Mouse (Mus musculus) hindbrain, postnatal 0 days (tissue): ENCODE results near the gene Tex26. TPM values are rescaled to one million over a fixed set of nuclear protein-coding genes. Genes with fewer than 3 reads are reported as not detected.

Experiments
- ATAC-seq: fragments of 200-750 bp; cut with Nextera tagmentation; 2 replicates; pipeline ENCODE4 v1.8.0; 2017; ENCODE audit warnings: mild to moderate bottlenecking, moderate TSS enrichment, moderate library complexity
- DNase-seq: peaks from one replicate; pipeline ENCODE4 v3.0.0-alpha.2; 2015; ENCODE audit warnings: low spot score
- H3K27ac ChIP-seq: fragments of 300-500 bp; sonication (generic); 2 replicates; pipeline ENCODE4 v1.5.1; 2014; ENCODE audit warnings: mild to moderate bottlenecking
- H3K27me3 ChIP-seq: fragments of 300-500 bp; sonication (generic); 2 replicates; pipeline ENCODE4 v1.6.1; 2014; ENCODE audit warnings: low read length, mixed read lengths; ENCODE audit not compliant: insufficient read depth
- H3K36me3 ChIP-seq: fragments of 300-500 bp; sonication (generic); 2 replicates; pipeline ENCODE4 v1.6.1; 2014; ENCODE audit warnings: low read length, mixed read lengths; ENCODE audit not compliant: insufficient read depth
- H3K4me1 ChIP-seq: fragments of 300-500 bp; sonication (generic); 2 replicates; pipeline ENCODE4 v1.6.1; 2014; ENCODE audit warnings: antibody characterized with exemption, low read length, mixed read lengths; ENCODE audit not compliant: insufficient read depth
- H3K4me2 ChIP-seq: fragments of 300-500 bp; sonication (generic); 2 replicates; pipeline ENCODE4 v1.6.1; 2014; ENCODE audit warnings: low read depth, mild to moderate bottlenecking, low read length, moderate library complexity, mixed read lengths
- H3K4me3 ChIP-seq: fragments of 300-500 bp; sonication (generic); 2 replicates; pipeline ENCODE4 v1.5.1; 2014; ENCODE audit warnings: low read length
- H3K9ac ChIP-seq: fragments of 300-500 bp; sonication (generic); replicated peaks from 2 replicates; pipeline ENCODE4 v1.6.1; 2014; ENCODE audit warnings: mild to moderate bottlenecking, low read length, moderate library complexity, mixed read lengths
- H3K9me3 ChIP-seq: fragments of 300-500 bp; sonication (generic); 2 replicates; pipeline ENCODE4 v1.6.1; 2016; ENCODE audit warnings: low read length, mixed read lengths
- CTCF ChIP-seq: IDR thresholded peaks from 2 replicates; pipeline ENCODE4 v1.5.1; 2016; ENCODE audit warnings: antibody characterized with exemption, control low read depth, low read depth
- WGBS: fragments of 180-500 bp; shearing (Covaris S2); extraction: QIAGEN DNeasy Blood & Tissue Kit; methylation state at CpG from one replicate; pipeline ENCODE4 v1.1.7; 2014; 5-methylcytosine and 5-hydroxymethylcytosine counted together
- polyA plus RNA-seq: library from polyadenylated mRNA; unstranded; fragments of >200 nt; fragmentation: Nextera tagmentation; extraction: Ambion mirVana; gene quantifications from 2 replicates; pipeline ENCODE4 v1.2.1, GENCODE M21; 2015
- total RNA-seq: library from RNA; depleted of rRNA; stranded (reverse); fragments of >200 nt; gene quantifications from 2 replicates; pipeline ENCODE4 v1.2.3, GENCODE M21; 2014

Gene Tex26
- total and polyA plus RNA-seq, 2 experiments from 2014 or later: 0.31 to 1.6 TPM

- no peak overlapping the region for H3K27ac ChIP-seq
- no peak overlapping the region for H3K9ac ChIP-seq
- H3K27me3 ChIP-seq: no peaks in the 10 kb centered on the region
- DNase-seq (no peak), ATAC-seq (no peak)
- H3K36me3 ChIP-seq: no peaks in the 10 kb centered on the region
- H3K4me2 ChIP-seq: peak overlapping the region; percentile 56
- 84% methylated on average over 9 of the region's 9 CpGs for WGBS
- H3K4me1 ChIP-seq: peaks cover 15% of the 10 kb centered on the region
- no peaks in the 10 kb centered on the region for H3K9me3 ChIP-seq
- H3K4me3 ChIP-seq: no peak overlapping the region
- no peak for TF ChIP-seq CTCF
These were observed 24.9 kb upstream of the Tex26 start for GRCm38 (mm10) chr5:149414369-149415167.

DNA sequence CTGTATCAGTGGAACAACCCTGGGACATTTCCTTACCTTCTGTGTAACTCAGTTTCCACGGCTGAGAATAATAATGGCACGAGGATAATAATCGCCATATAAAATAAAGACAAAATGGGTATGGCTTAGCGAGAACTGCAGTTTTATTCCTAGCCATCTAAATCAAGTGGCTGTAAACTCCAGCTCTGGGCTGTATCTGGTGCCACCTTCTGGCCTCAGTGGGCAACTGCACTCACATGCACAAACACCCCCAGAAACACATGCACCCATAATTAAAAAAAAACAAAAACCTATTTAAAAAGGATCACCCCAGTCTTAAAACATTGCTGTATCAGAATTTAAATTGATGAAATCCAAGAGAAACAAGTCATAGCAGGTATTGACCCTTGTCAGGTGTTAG, 22.1 kb upstream of the Tex26 start:
- no peak for ATAC-seq
- Histone ChIP-seq H3K4me2 (no peak overlapping the region), H3K4me3 (no peak overlapping the region), H3K36me3 (no peaks in the 10 kb centered on the region), H3K4me1 (peaks cover 7% of the 10 kb centered on the region), H3K27ac (no peak overlapping the region), H3K9me3 (no peaks in the 10 kb centered on the region), H3K27me3 (no peaks in the 10 kb centered on the region), H3K9ac (no peak overlapping the region)
- WGBS: 93% methylated on average over 4 of the region's 4 CpGs
- no peak for DNase-seq
- TF ChIP-seq CTCF: peak; percentile 59

DNA sequence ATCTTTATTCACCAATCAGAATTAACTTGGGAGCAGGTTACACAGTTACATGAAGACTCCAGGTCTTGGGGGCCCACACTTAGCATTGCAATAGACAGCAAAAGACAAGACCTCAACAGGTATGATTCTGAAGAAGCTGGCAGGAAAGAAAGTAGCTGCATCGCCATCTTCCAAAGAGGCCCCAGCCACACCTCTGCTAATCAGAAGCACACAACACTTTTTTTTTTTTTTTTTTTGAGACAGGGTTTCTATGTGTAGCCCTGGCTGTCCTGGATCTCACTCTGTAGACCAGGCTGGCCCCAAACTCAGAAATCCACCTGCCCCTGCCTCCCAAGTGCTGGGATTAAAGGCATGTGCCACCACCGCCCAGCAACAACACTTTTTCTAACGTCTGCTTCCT, 12.9 kb upstream of the Tex26 start:
- Histone ChIP-seq H3K27ac (no peak overlapping the region), H3K36me3 (no peaks in the 10 kb centered on the region), H3K4me3 (no peak overlapping the region), H3K9ac (no peak overlapping the region), H3K27me3 (no peaks in the 10 kb centered on the region), H3K4me2 (no peak overlapping the region), H3K4me1 (peaks cover 13% of the 10 kb centered on the region), H3K9me3 (no peaks in the 10 kb centered on the region)
- TF ChIP-seq CTCF: no peak
- DNase-seq (no peak), ATAC-seq (no peak)
- 96% methylated on average over 3 of the region's 3 CpGs for WGBS

DNA sequence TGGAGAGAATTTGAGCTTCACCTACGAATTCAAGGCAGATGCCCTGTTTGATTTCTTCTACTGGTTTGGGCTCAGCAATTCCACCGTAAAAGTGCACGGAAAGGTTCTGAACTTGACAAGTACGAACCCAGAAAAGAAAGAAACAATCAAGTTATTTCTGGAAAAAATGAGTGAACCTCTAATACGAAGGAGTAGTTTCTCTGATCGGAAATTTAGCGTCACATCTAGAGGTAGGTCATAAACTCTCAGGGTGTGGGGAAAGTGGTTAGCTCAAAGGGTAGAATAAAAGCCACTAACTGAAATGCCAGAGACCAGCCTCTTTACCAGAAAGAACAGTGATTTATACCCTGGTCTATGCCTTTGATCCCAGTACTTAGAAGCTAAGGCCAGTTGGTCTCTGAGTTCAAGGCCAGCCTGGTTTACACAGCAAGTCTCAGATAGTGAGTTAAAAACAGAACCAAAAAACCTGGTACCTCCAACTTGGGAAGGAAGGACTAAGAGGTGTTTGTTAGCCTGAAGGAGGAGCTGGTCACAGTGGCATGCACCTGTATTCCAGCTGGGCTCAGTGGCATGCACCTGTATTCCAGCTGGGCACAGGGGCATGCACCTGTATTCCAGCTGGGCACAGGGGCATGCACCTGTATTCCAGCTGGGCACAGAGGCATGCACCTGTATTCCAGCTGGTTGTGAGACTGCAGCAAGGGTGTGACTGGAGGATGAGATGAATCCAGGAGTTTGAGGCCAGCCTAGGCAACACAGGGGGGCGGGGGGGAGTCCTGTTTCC, 12.0 kb upstream of the Tex26 start:
- DNase-seq: no peak
- Histone ChIP-seq H3K36me3 (no peaks in the 10 kb centered on the region), H3K9ac (no peak overlapping the region), H3K4me1 (peaks cover 13% of the 10 kb centered on the region), H3K4me2 (no peak overlapping the region), H3K27ac (peak overlapping the region; percentile 60; the same call in 1 of the 2 replicates), H3K27me3 (no peaks in the 10 kb centered on the region), H3K4me3 (no peak overlapping the region), H3K9me3 (no peaks in the 10 kb centered on the region)
- 95% methylated on average over 8 of the region's 8 CpGs for WGBS
- no peak for TF ChIP-seq CTCF
- no peak for ATAC-seq

DNA sequence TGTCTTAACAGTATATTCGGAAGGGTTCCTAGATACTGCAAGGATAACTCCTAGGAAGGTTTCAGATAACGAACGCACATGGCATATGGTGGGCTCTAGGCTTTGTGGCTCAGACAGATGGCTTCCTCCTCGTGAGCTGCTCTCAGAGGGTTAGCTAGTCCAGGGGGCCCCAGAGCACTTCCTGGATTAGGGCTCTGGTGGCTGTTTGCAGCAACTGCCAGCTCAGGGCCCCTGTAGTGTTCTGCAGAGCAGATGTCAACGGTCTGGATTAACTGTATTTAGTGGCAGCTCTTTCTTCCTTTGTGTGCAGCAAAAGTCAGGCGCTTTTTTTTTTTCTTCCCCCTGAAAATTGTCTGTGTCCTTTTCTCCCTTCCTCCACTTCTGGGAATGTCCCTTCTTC, 11.1 kb upstream of the Tex26 start:
- H3K4me1 ChIP-seq: peaks cover 13% of the 10 kb centered on the region
- ATAC-seq (peak; percentile 82), DNase-seq (peak; percentile 66)
- no peak overlapping the region; the same call in 1 of the 2 replicates for H3K9ac ChIP-seq
- 12% methylated on average over 6 of the region's 6 CpGs for WGBS
- H3K27ac ChIP-seq: peak overlapping the region; percentile 60
- H3K27me3 ChIP-seq: no peaks in the 10 kb centered on the region
- peak; percentile 41 for TF ChIP-seq CTCF
- no peaks in the 10 kb centered on the region for H3K36me3 ChIP-seq
- H3K4me2 ChIP-seq: no peak overlapping the region
- no peak overlapping the region for H3K4me3 ChIP-seq
- H3K9me3 ChIP-seq: no peaks in the 10 kb centered on the region

DNA sequence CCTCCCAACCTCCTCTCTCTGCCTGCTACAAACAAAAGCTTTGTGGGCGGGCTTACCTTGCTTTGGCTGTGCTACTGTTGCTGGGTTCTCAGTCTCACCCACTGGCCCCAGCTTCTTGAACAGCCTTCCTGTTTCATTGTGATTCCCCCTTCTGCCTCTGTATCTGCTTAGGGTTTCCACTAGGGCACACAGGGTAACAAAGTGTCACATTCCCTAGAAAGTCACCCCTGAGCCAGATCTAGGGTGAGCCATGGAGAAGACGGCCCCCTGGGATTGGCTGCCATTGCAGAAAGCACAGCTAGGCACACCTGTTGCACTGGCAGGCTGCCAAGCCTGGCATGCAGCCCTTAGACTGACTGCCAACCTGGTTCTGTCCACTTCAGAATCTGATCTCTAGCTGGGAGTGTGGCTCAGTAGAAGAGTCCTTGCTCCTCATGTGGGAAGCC, 10.6 kb upstream of the Tex26 start:
- Histone ChIP-seq H3K4me3 (no peak overlapping the region), H3K27me3 (no peaks in the 10 kb centered on the region), H3K9me3 (no peaks in the 10 kb centered on the region), H3K4me2 (no peak overlapping the region), H3K27ac (peak overlapping the region; percentile 60; the same call in 1 of the 2 replicates), H3K36me3 (no peaks in the 10 kb centered on the region), H3K4me1 (peaks cover 13% of the 10 kb centered on the region), H3K9ac (no peak overlapping the region)
- peak; percentile 74 for ATAC-seq
- TF ChIP-seq CTCF: no peak; the same call in 1 of the 2 replicates
- WGBS: 35% methylated on average over 2 of the region's 2 CpGs
- DNase-seq: peak; percentile 66
